Mouse (Mus musculus) hindbrain, embryonic 12.5 days (tissue): ENCODE data around the gene Enox1. TPM values are rescaled to one million over a fixed set of nuclear protein-coding genes. Genes with fewer than 3 reads are reported as not detected.

Source experiments
- ATAC-seq: fragments of 200-750 bp; cut with Nextera tagmentation; 2 replicates; pipeline ENCODE4 v1.8.0; 2017; ENCODE audit warnings: moderate TSS enrichment; ENCODE audit not compliant: low FRiP score
- H3K27ac ChIP-seq: fragments of 300-500 bp; sonication (generic); 2 replicates; pipeline ENCODE4 v1.5.1; 2016; ENCODE audit warnings: mild to moderate bottlenecking
- H3K27me3 ChIP-seq: fragments of 300-500 bp; sonication (generic); 2 replicates; pipeline ENCODE4 v1.6.1; 2016; ENCODE audit warnings: mild to moderate bottlenecking
- H3K36me3 ChIP-seq: fragments of 300-500 bp; sonication (generic); 2 replicates; pipeline ENCODE4 v1.6.1; 2016; ENCODE audit warnings: mild to moderate bottlenecking
- H3K4me1 ChIP-seq: fragments of 300-500 bp; sonication (generic); 2 replicates; pipeline ENCODE4 v1.6.1; 2016
- H3K4me2 ChIP-seq: fragments of 300-500 bp; sonication (generic); replicated peaks from 2 replicates; pipeline ENCODE4 v1.6.1; 2016; ENCODE audit warnings: mild to moderate bottlenecking
- H3K4me3 ChIP-seq: fragments of 300-500 bp; sonication (generic); 2 replicates; pipeline ENCODE4 v1.5.1; 2016; ENCODE audit warnings: mild to moderate bottlenecking
- H3K9ac ChIP-seq: fragments of 300-500 bp; sonication (generic); 2 replicates; pipeline ENCODE4 v1.6.1; 2016; ENCODE audit warnings: mild to moderate bottlenecking, moderate library complexity
- H3K9me3 ChIP-seq: fragments of 300-500 bp; sonication (generic); replicated peaks from 2 replicates; pipeline ENCODE4 v1.6.1; 2016; ENCODE audit warnings: mild to moderate bottlenecking
- WGBS: fragments of 180-500 bp; shearing (Covaris S2); methylation state at CpG from one replicate; pipeline ENCODE4 v1.1.7; 2016; 5-methylcytosine and 5-hydroxymethylcytosine counted together
- polyA plus RNA-seq: library from polyadenylated mRNA; unstranded; fragments of >200 nt; fragmentation: Nextera tagmentation; extraction: Ambion mirVana; gene quantifications from 2 replicates; pipeline ENCODE4 v1.2.1, GENCODE M21; 2016

Enox1 gene
- polyA plus RNA-seq, 1 experiment from 2014 or later, result 36.7 TPM

GRCm38 (mm10) chr14:77385621-77386020 lies 229.1 kb downstream of the Enox1 start:
- Histone ChIP-seq H3K4me1 (peaks cover 21% of the 10 kb centered on the region), H3K27me3 (no peaks in the 10 kb centered on the region), H3K4me3 (no peak overlapping the region), H3K9me3 (no peaks in the 10 kb centered on the region), H3K27ac (peak overlapping the region; percentile 9; the same call in 1 of the 2 replicates), H3K4me2 (no peak overlapping the region), H3K36me3 (0 out of 2 replicates have a peak, but pooled peaks cover 1% of the 10 kb centered on the region), H3K9ac (no peak overlapping the region)
- 24% methylated on average over 9 of the region's 9 CpGs for WGBS
- ATAC-seq, result no peak

- Histone ChIP-seq H3K36me3 (no peaks in the 10 kb centered on the region), H3K4me2 (no peak overlapping the region), H3K9ac (no peak overlapping the region), H3K9me3 (no peaks in the 10 kb centered on the region), H3K4me1 (peaks cover 9% of the 10 kb centered on the region), H3K27me3 (no peaks in the 10 kb centered on the region), H3K27ac (no peak overlapping the region), H3K4me3 (no peak overlapping the region)
- WGBS, result 89% methylated on average over 2 of the region's 2 CpGs
- no peak for ATAC-seq
These were observed 231.3 kb downstream of the Enox1 start for GRCm38 (mm10) chr14:77387877-77388276.

- Histone ChIP-seq H3K9me3 (no peaks in the 10 kb centered on the region), H3K27me3 (no peaks in the 10 kb centered on the region), H3K27ac (no peak overlapping the region), H3K9ac (no peak overlapping the region), H3K36me3 (no peaks in the 10 kb centered on the region), H3K4me1 (peaks cover 9% of the 10 kb centered on the region), H3K4me3 (no peak overlapping the region), H3K4me2 (no peak overlapping the region)
- 87% methylated on average over 5 of the region's 5 CpGs for WGBS
- ATAC-seq, result no peak
These were observed 232.7 kb downstream of the Enox1 start for GRCm38 (mm10) chr14:77389276-77389675.

- 70% methylated on average over 1 of the region's 1 CpGs for WGBS
- Histone ChIP-seq H3K9me3 (no peaks in the 10 kb centered on the region), H3K27ac (no peak overlapping the region), H3K4me1 (no peaks in the 10 kb centered on the region; the same call in 1 of the 2 replicates), H3K36me3 (no peaks in the 10 kb centered on the region), H3K4me2 (no peak overlapping the region), H3K27me3 (no peaks in the 10 kb centered on the region), H3K4me3 (no peak overlapping the region), H3K9ac (no peak overlapping the region)
- ATAC-seq, result no peak
These were observed 235.9 kb downstream of the Enox1 start for GRCm38 (mm10) chr14:77392476-77392875.

- H3K36me3 ChIP-seq, result no peaks in the 10 kb centered on the region
- 77% methylated on average over 5 of the region's 5 CpGs for WGBS
- no peak overlapping the region for H3K27ac ChIP-seq
- no peaks in the 10 kb centered on the region for H3K27me3 ChIP-seq
- no peaks in the 10 kb centered on the region for H3K9me3 ChIP-seq
- H3K9ac ChIP-seq, result no peak overlapping the region
- no peak overlapping the region for H3K4me3 ChIP-seq
- no peaks in the 10 kb centered on the region for H3K4me1 ChIP-seq
- no peak for ATAC-seq
- H3K4me2 ChIP-seq, result no peak overlapping the region
These were observed 249.9 kb downstream of the Enox1 start for GRCm38 (mm10) chr14:77406241-77407114.

GRCm38 (mm10) chr14:77409271-77409940 lies 252.8 kb downstream of the Enox1 start:
- Histone ChIP-seq H3K4me2 (no peak overlapping the region), H3K27ac (no peak overlapping the region), H3K9ac (no peak overlapping the region), H3K4me1 (no peaks in the 10 kb centered on the region), H3K27me3 (no peaks in the 10 kb centered on the region), H3K36me3 (no peaks in the 10 kb centered on the region), H3K4me3 (no peak overlapping the region), H3K9me3 (no peaks in the 10 kb centered on the region)
- no peak for ATAC-seq
- WGBS, result 88% methylated on average over 8 of the region's 8 CpGs

GRCm38 (mm10) chr14:77410354-77410753 lies 253.8 kb downstream of the Enox1 start:
- Histone ChIP-seq H3K27me3 (no peaks in the 10 kb centered on the region), H3K4me3 (no peak overlapping the region), H3K4me1 (no peaks in the 10 kb centered on the region), H3K9me3 (no peaks in the 10 kb centered on the region), H3K9ac (no peak overlapping the region), H3K36me3 (no peaks in the 10 kb centered on the region), H3K27ac (no peak overlapping the region), H3K4me2 (no peak overlapping the region)
- 92% methylated on average over 9 of the region's 9 CpGs for WGBS
- ATAC-seq, result no peak

- Histone ChIP-seq H3K36me3 (no peaks in the 10 kb centered on the region), H3K4me1 (no peaks in the 10 kb centered on the region), H3K9me3 (no peaks in the 10 kb centered on the region), H3K4me3 (no peak overlapping the region), H3K27ac (no peak overlapping the region), H3K27me3 (no peaks in the 10 kb centered on the region), H3K9ac (no peak overlapping the region), H3K4me2 (no peak overlapping the region)
- WGBS, result 89% methylated on average over 5 of the region's 5 CpGs
- ATAC-seq, result no peak
These were observed 256.5 kb downstream of the Enox1 start for GRCm38 (mm10) chr14:77413106-77413505.

GRCm38 (mm10) chr14:77416358-77416757 lies 259.8 kb downstream of the Enox1 start:
- H3K4me2 ChIP-seq, result no peak overlapping the region
- WGBS, result 82% methylated on average over 2 of the region's 2 CpGs
- H3K27ac ChIP-seq, result no peak overlapping the region

GRCm38 (mm10) chr14:77421031-77421430 lies 264.5 kb downstream of the Enox1 start:
- Histone ChIP-seq H3K27me3 (no peaks in the 10 kb centered on the region), H3K9me3 (no peaks in the 10 kb centered on the region), H3K9ac (no peak overlapping the region), H3K36me3 (no peaks in the 10 kb centered on the region), H3K27ac (no peak overlapping the region), H3K4me1 (peaks cover 6% of the 10 kb centered on the region), H3K4me2 (no peak overlapping the region), H3K4me3 (no peak overlapping the region)
- 71% methylated on average over 6 of the region's 6 CpGs for WGBS
- ATAC-seq, result no peak

More at GRCm38 (mm10) chr14:77416358-77416757, 259.8 kb downstream of the Enox1 start:
- Histone ChIP-seq H3K4me1 (peaks cover 6% of the 10 kb centered on the region), H3K4me3 (no peak overlapping the region), H3K9ac (no peak overlapping the region), H3K36me3 (no peaks in the 10 kb centered on the region), H3K27me3 (no peaks in the 10 kb centered on the region), H3K9me3 (no peaks in the 10 kb centered on the region)
- ATAC-seq, result no peak

GRCm38 (mm10) chr14:77423194-77423593 lies 266.6 kb downstream of the Enox1 start:
- ATAC-seq, result no peak
- no peaks in the 10 kb centered on the region for H3K9me3 ChIP-seq
- H3K9ac ChIP-seq, result no peak overlapping the region
- 86% methylated on average over 9 of the region's 9 CpGs for WGBS
- no peaks in the 10 kb centered on the region for H3K36me3 ChIP-seq
- no peak overlapping the region for H3K4me3 ChIP-seq
- no peak overlapping the region for H3K4me2 ChIP-seq
- no peak overlapping the region for H3K27ac ChIP-seq
- no peaks in the 10 kb centered on the region for H3K27me3 ChIP-seq
- H3K4me1 ChIP-seq, result peaks cover 6% of the 10 kb centered on the region

- no peaks in the 10 kb centered on the region for H3K9me3 ChIP-seq
- H3K27ac ChIP-seq, result no peak overlapping the region
- H3K4me1 ChIP-seq, result no peaks in the 10 kb centered on the region
- no peak overlapping the region for H3K9ac ChIP-seq
- ATAC-seq, result no peak
- 84% methylated on average over 5 of the region's 5 CpGs for WGBS
- H3K36me3 ChIP-seq, result no peaks in the 10 kb centered on the region
- H3K4me2 ChIP-seq, result no peak overlapping the region
- no peak overlapping the region for H3K4me3 ChIP-seq
- H3K27me3 ChIP-seq, result no peaks in the 10 kb centered on the region
These were observed 282.9 kb downstream of the Enox1 start for GRCm38 (mm10) chr14:77439426-77439825.
